Mouse (Mus musculus) lung, postnatal 0 days (tissue): ENCODE measurements around the gene Ptgir. TPM values are rescaled to one million over a fixed set of nuclear protein-coding genes. Genes with fewer than 3 reads are reported as not detected.
A peak's percentile ranks its signal among the peaks of the same experiment; 100 is the strongest.

Experiments
- ATAC-seq: fragments of 200-750 bp; cut with Nextera tagmentation; 2 replicates; pipeline ENCODE4 v1.8.0; 2017; ENCODE audit warnings: moderate library complexity
- DNase-seq: peaks from one replicate; pipeline ENCODE4 v3.0.0-alpha.2; 2016; ENCODE audit warnings: low spot score
- H3K27ac ChIP-seq: fragments of 300-500 bp; sonication (generic); 2 replicates; pipeline ENCODE4 v1.5.1; 2014; ENCODE audit warnings: antibody characterized with exemption, mild to moderate bottlenecking, low read length, mixed read lengths
- H3K27me3 ChIP-seq: fragments of 300-500 bp; sonication (generic); replicated peaks from 2 replicates; pipeline ENCODE4 v1.6.1; 2014; ENCODE audit warnings: low read length, mixed read lengths; ENCODE audit not compliant: insufficient read depth
- H3K36me3 ChIP-seq: fragments of 300-500 bp; sonication (generic); 2 replicates; pipeline ENCODE4 v1.6.1; 2014; ENCODE audit warnings: low read length, mixed read lengths; ENCODE audit not compliant: insufficient read depth
- H3K4me1 ChIP-seq: fragments of 300-500 bp; sonication (generic); 2 replicates; pipeline ENCODE4 v1.6.1; 2014; ENCODE audit warnings: antibody characterized with exemption, low read depth, low read length, mixed read lengths; ENCODE audit not compliant: insufficient read depth
- H3K4me2 ChIP-seq: fragments of 300-500 bp; sonication (generic); replicated peaks from 2 replicates; pipeline ENCODE4 v1.6.1; 2014; ENCODE audit warnings: low read depth, mild to moderate bottlenecking, low read length, moderate library complexity, mixed read lengths
- H3K4me3 ChIP-seq: fragments of 300-500 bp; sonication (generic); 2 replicates; pipeline ENCODE4 v1.5.1; 2014; ENCODE audit warnings: low read depth, low read length
- H3K9ac ChIP-seq: fragments of 300-500 bp; sonication (generic); replicated peaks from 2 replicates; pipeline ENCODE4 v1.6.1; 2014; ENCODE audit warnings: low read depth, mild to moderate bottlenecking
- H3K9me3 ChIP-seq: fragments of 300-500 bp; sonication (generic); 2 replicates; pipeline ENCODE4 v1.6.1; 2016; ENCODE audit warnings: low read length, mixed read lengths
- CTCF ChIP-seq: IDR thresholded peaks from 2 replicates; pipeline ENCODE4 v1.5.1; 2016; ENCODE audit warnings: antibody characterized with exemption, mild to moderate bottlenecking
- EP300 ChIP-seq: IDR thresholded peaks from 2 replicates; pipeline ENCODE4 v1.6.1; 2016; ENCODE audit warnings: antibody characterized with exemption, mild to moderate bottlenecking, control low read depth
- WGBS: fragments of 180-500 bp; shearing (Covaris S2); extraction: QIAGEN DNeasy Blood & Tissue Kit; methylation state at CpG from one replicate; pipeline ENCODE4 v1.1.7; 2014; 5-methylcytosine and 5-hydroxymethylcytosine counted together
- polyA plus RNA-seq: library from polyadenylated mRNA; unstranded; fragments of >200 nt; fragmentation: Nextera tagmentation; extraction: Ambion mirVana; gene quantifications from 2 replicates; pipeline ENCODE4 v1.2.1, GENCODE M21; 2015

Gene Ptgir
- polyA plus RNA-seq, 1 experiment from 2014 or later = 2.0 TPM

DNA sequence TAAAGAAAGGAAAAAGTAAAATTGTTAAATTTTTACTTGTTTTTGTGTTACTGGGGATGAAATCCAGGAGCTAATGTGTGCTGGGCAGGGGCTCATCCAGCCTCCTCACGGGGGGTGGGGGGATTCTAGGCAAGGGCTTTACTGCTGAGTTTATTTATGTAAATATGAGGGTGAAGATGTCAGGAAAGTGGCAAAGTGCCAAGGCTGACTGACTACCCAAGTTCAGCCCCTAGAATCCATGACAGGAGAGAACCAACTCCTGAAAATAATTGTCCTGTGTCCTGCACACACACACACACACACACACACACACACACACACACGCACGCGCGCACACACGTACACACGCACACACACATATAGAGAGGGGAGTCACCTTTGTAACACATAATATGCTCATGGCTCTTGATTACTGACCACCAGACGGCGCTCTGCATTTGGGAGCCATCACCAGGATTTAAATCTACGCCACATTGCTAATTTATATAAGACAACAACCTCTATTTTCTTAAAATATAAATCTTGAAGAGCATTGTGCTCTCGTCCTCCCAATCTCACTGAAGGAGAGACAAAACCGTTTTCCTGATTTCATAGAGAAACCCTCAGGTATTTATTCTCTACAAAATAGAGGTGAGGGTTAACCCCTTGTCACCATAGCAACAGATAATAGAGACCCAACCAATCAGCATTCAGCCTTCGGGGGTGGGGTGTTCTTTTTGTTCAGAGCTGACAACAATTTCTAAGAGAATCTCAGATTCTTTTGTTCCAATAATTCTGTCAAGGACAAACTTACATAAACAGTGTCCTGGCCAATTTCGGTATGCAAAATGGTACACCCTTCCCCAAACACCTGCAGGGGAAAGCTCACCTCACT, 26.7 kb downstream of the Ptgir start:
- peak; percentile 72 for DNase-seq

DNA sequence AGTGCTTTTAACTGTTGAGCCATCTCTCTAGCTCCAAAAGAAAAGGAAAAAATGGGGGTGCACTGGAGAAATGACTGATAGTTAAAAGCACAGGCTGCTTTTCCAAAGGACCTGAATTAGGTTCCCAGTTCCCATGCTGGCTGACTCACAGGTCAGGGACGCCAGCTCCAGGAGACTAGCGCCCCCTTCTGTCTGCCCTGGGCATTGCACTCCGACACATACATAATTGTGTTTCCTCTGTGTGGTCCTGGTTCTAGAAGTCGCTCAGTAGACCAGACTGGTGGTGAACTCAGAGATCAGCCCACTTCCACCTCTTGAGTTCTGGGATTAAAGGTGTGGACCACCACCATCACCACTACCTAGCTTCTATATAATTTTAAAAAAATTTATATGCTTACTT, 31.0 kb downstream of the Ptgir start:
- Histone ChIP-seq H3K36me3 (no peaks in the 10 kb centered on the region), H3K27me3 (no peaks in the 10 kb centered on the region), H3K9ac (no peak overlapping the region), H3K4me1 (no peaks in the 10 kb centered on the region), H3K4me2 (no peak overlapping the region), H3K4me3 (no peak overlapping the region), H3K9me3 (no peaks in the 10 kb centered on the region), H3K27ac (no peak overlapping the region)
- DNase-seq = no peak
- no peak for ATAC-seq
- TF ChIP-seq CTCF (peak; percentile 51), EP300 (no peak)
- 49% methylated on average over 4 of the region's 4 CpGs for WGBS

More for the DNA sequence above, 26.7 kb downstream of the Ptgir start:
- H3K9ac ChIP-seq = no peak overlapping the region
- no peaks in the 10 kb centered on the region for H3K4me1 ChIP-seq
- no peak overlapping the region for H3K4me3 ChIP-seq
- no peaks in the 10 kb centered on the region for H3K9me3 ChIP-seq
- TF ChIP-seq CTCF = peak; percentile 85
- TF ChIP-seq EP300 = no peak
- no peak overlapping the region for H3K27ac ChIP-seq
- no peak for ATAC-seq
- H3K36me3 ChIP-seq = no peaks in the 10 kb centered on the region
- no peak overlapping the region for H3K4me2 ChIP-seq
- WGBS = 31% methylated on average over 14 of the region's 14 CpGs
- H3K27me3 ChIP-seq = no peaks in the 10 kb centered on the region

DNA sequence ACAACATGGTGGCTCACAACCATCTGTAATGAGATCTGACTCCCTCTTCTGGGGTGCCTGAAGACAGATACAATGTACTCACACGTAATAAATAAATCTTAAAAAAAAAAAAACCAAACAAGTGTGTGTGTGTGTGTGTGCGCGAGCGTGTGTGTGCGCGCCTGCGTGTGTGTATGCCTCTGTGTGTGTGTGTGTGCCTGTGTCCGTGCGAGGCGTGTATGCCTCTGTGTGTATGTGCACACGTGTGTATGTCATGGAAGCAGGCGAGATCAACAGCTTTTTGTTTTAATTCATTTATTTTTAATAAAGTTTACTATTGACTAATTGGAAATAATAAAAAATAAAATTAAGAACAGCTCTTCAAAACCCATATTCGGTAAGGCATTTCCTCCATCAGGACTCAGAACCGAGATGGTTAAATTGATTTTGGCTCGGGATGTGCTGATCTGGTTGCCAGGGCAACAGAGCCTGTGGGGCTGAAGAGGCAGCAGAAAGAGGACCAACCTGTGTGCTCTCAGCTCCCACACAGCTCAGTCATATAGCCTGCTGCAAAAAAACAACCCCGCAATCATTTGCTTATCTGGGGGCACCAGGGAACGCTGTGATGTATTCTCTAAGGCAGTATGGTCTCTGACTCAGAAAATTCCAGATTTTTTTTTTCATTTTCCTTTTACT, 32.0 kb downstream of the Ptgir start:
- no peak overlapping the region for H3K4me2 ChIP-seq
- H3K4me1 ChIP-seq = no peaks in the 10 kb centered on the region
- WGBS = 65% methylated on average over 17 of the region's 17 CpGs
- TF ChIP-seq EP300 (no peak), CTCF (no peak)
- H3K27me3 ChIP-seq = no peaks in the 10 kb centered on the region
- no peak for DNase-seq
- H3K4me3 ChIP-seq = no peak overlapping the region
- H3K9me3 ChIP-seq = no peaks in the 10 kb centered on the region
- H3K9ac ChIP-seq = no peak overlapping the region
- ATAC-seq = no peak
- no peaks in the 10 kb centered on the region for H3K36me3 ChIP-seq
- H3K27ac ChIP-seq = no peak overlapping the region

- H3K9me3 ChIP-seq = no peaks in the 10 kb centered on the region
Measured at GRCm38 (mm10) chr7:16940292-16940691, 34.0 kb downstream of the Ptgir start.

GRCm38 (mm10) chr7:16942861-16943260, 36.6 kb downstream of the Ptgir start:
- H3K4me2 ChIP-seq = no peak overlapping the region
- H3K4me1 ChIP-seq = peaks cover 12% of the 10 kb centered on the region; the same call in 1 of the 2 replicates
- H3K4me3 ChIP-seq = no peak overlapping the region
- H3K36me3 ChIP-seq = no peaks in the 10 kb centered on the region
- H3K9ac ChIP-seq = no peak overlapping the region
- H3K27me3 ChIP-seq = peaks cover 27% of the 10 kb centered on the region
- TF ChIP-seq EP300 (no peak), CTCF (no peak)
- ATAC-seq (no peak), DNase-seq (no peak)
- H3K9me3 ChIP-seq = no peaks in the 10 kb centered on the region
- WGBS = 35% methylated on average over 4 of the region's 4 CpGs
- no peak overlapping the region for H3K27ac ChIP-seq

More at GRCm38 (mm10) chr7:16940292-16940691, 34.0 kb downstream of the Ptgir start:
- 34% methylated on average over 7 of the region's 7 CpGs for WGBS
- H3K27ac ChIP-seq = no peak overlapping the region
- no peak for TF ChIP-seq CTCF
- TF ChIP-seq EP300 = no peak
- DNase-seq (no peak), ATAC-seq (peak; percentile 34)
- no peaks in the 10 kb centered on the region for H3K36me3 ChIP-seq
- H3K9ac ChIP-seq = no peak overlapping the region
- peaks cover 6% of the 10 kb centered on the region; the same call in 1 of the 2 replicates for H3K27me3 ChIP-seq
- no peak overlapping the region for H3K4me3 ChIP-seq
- no peak overlapping the region for H3K4me2 ChIP-seq
- no peaks in the 10 kb centered on the region for H3K4me1 ChIP-seq

- TF ChIP-seq CTCF (no peak), EP300 (no peak)
- Histone ChIP-seq H3K9ac (peak within 1 kb of the TSS; percentile 36; the same call in 1 of the 2 replicates), H3K36me3 (no peaks in the 10 kb centered on the region), H3K27me3 (peaks cover 27% of the 10 kb centered on the region), H3K4me3 (peak within 1 kb of the TSS; percentile 42), H3K9me3 (no peaks in the 10 kb centered on the region), H3K4me1 (peaks cover 19% of the 10 kb centered on the region; the same call in 1 of the 2 replicates), H3K27ac (no peak within 1 kb of the TSS), H3K4me2 (peak within 1 kb of the TSS; percentile 84)
- DNase-seq = peak; percentile 82
- 16% methylated on average over 36 of the region's 36 CpGs for WGBS
- ATAC-seq = peak; percentile 83
Measured at GRCm38 (mm10) chr7:16944061-16944807, 37.9 kb downstream of the Ptgir start, which contains the start of gene Pnmal2. Gene Pnmal2, plus strand, starts transcription at chr7:16944682.
